Mouse (Mus musculus) forebrain, embryonic 10.5 days (tissue): ENCODE data around the gene Dpp7. TPM values are rescaled to one million over a fixed set of nuclear protein-coding genes. Genes with fewer than 3 reads are reported as not detected.
A peak's percentile ranks its signal among the peaks of the same experiment; 100 is the strongest.

ENCODE experiments used
- DNase-seq: peaks from one replicate; pipeline ENCODE4 v3.0.0-alpha.2; 2017; ENCODE audit warnings: low spot score; ENCODE audit errors: extremely low spot score
- H3K27ac ChIP-seq: fragments of 300-500 bp; sonication (generic); 2 replicates; pipeline ENCODE4 v1.5.1; 2016; ENCODE audit warnings: mild to moderate bottlenecking
- H3K27me3 ChIP-seq: fragments of 300-500 bp; sonication (generic); 2 replicates; pipeline ENCODE4 v1.6.1; 2016; ENCODE audit warnings: mild to moderate bottlenecking; ENCODE audit not compliant: poor library complexity, severe bottlenecking
- H3K36me3 ChIP-seq: fragments of 300-500 bp; sonication (generic); replicated peaks from 2 replicates; pipeline ENCODE4 v1.6.1; 2016; ENCODE audit warnings: mild to moderate bottlenecking, moderate library complexity
- H3K4me1 ChIP-seq: fragments of 300-500 bp; sonication (generic); 2 replicates; pipeline ENCODE4 v1.6.1; 2016
- H3K4me3 ChIP-seq: fragments of 300-500 bp; sonication (generic); 2 replicates; pipeline ENCODE4 v1.5.1; 2016; ENCODE audit warnings: mild to moderate bottlenecking, moderate library complexity
- H3K9me3 ChIP-seq: fragments of 300-500 bp; sonication (generic); 2 replicates; pipeline ENCODE4 v1.6.1; 2016; ENCODE audit warnings: mild to moderate bottlenecking, moderate library complexity
- WGBS: fragments of 180-500 bp; shearing (Covaris S2); methylation state at CpG from one replicate; pipeline ENCODE4 v1.1.7; 2016; 5-methylcytosine and 5-hydroxymethylcytosine counted together
- polyA plus RNA-seq: library from polyadenylated mRNA; unstranded; fragments of >200 nt; fragmentation: Nextera tagmentation; extraction: Ambion mirVana; gene quantifications from 2 replicates; pipeline ENCODE4 v1.2.1, GENCODE M21; 2016

Gene Dpp7
- polyA plus RNA-seq, 1 experiment from 2014 or later, result 17.6 TPM

GRCm38 (mm10) chr2:25363478-25364178 is 7.5 kb upstream of the Dpp7 start:
- Histone ChIP-seq H3K36me3 (no peaks in the 10 kb centered on the region), H3K27ac (no peak overlapping the region), H3K27me3 (peaks cover 48% of the 10 kb centered on the region), H3K4me1 (peaks cover 14% of the 10 kb centered on the region), H3K9me3 (no peaks in the 10 kb centered on the region), H3K4me3 (no peak overlapping the region)
- WGBS, result 65% methylated on average over 13 of the region's 13 CpGs
- no peak for DNase-seq

- DNase-seq, result no peak
- no peak overlapping the region for H3K27ac ChIP-seq
- peaks cover 27% of the 10 kb centered on the region for H3K27me3 ChIP-seq
- WGBS, result 85% methylated on average over 4 of the region's 4 CpGs
- peaks cover 26% of the 10 kb centered on the region for H3K4me1 ChIP-seq
- H3K4me3 ChIP-seq, result no peak overlapping the region
- H3K36me3 ChIP-seq, result no peaks in the 10 kb centered on the region
- no peaks in the 10 kb centered on the region for H3K9me3 ChIP-seq
Observed at GRCm38 (mm10) chr2:25359848-25360247, 3.7 kb upstream of the Dpp7 start.

- H3K27ac ChIP-seq, result peak overlapping the region; percentile 80
- WGBS, result 44% methylated on average over 18 of the region's 18 CpGs
- peak overlapping the region; percentile 58 for H3K4me3 ChIP-seq
- peaks cover 33% of the 10 kb centered on the region for H3K36me3 ChIP-seq
- H3K9me3 ChIP-seq, result no peaks in the 10 kb centered on the region
- DNase-seq, result no peak
- H3K27me3 ChIP-seq, result no peaks in the 10 kb centered on the region
- peaks cover 23% of the 10 kb centered on the region for H3K4me1 ChIP-seq
Observed at GRCm38 (mm10) chr2:25355419-25356066, 616 bp downstream of the Dpp7 start.

- WGBS, result 94% methylated on average over 6 of the region's 6 CpGs
- no peaks in the 10 kb centered on the region for H3K27me3 ChIP-seq
- H3K9me3 ChIP-seq, result no peaks in the 10 kb centered on the region
- H3K27ac ChIP-seq, result no peak overlapping the region
- no peak overlapping the region for H3K4me3 ChIP-seq
- H3K36me3 ChIP-seq, result peaks cover 46% of the 10 kb centered on the region
- DNase-seq, result no peak
- peaks cover 23% of the 10 kb centered on the region for H3K4me1 ChIP-seq
Observed at GRCm38 (mm10) chr2:25354211-25354610, 1.9 kb downstream of the Dpp7 start.

- Histone ChIP-seq H3K36me3 (peaks cover 81% of the 10 kb centered on the region), H3K27ac (no peak overlapping the region), H3K27me3 (no peaks in the 10 kb centered on the region), H3K4me3 (no peak overlapping the region), H3K4me1 (peaks cover 10% of the 10 kb centered on the region), H3K9me3 (no peaks in the 10 kb centered on the region)
- 93% methylated on average over 3 of the region's 3 CpGs for WGBS
- no peak for DNase-seq
Observed at GRCm38 (mm10) chr2:25350701-25351100, 5.5 kb downstream of the Dpp7 start.

- no peak for DNase-seq
- H3K4me1 ChIP-seq, result no peaks in the 10 kb centered on the region
- H3K27ac ChIP-seq, result no peak overlapping the region
- 94% methylated on average over 4 of the region's 4 CpGs for WGBS
- no peaks in the 10 kb centered on the region for H3K27me3 ChIP-seq
- peaks cover 93% of the 10 kb centered on the region for H3K36me3 ChIP-seq
- no peak overlapping the region for H3K4me3 ChIP-seq
- H3K9me3 ChIP-seq, result no peaks in the 10 kb centered on the region
Observed at GRCm38 (mm10) chr2:25349499-25349898, 6.7 kb downstream of the Dpp7 start.

- Histone ChIP-seq H3K27ac (no peak overlapping the region), H3K36me3 (peaks cover 100% of the 10 kb centered on the region), H3K9me3 (no peaks in the 10 kb centered on the region), H3K4me3 (no peak overlapping the region), H3K27me3 (no peaks in the 10 kb centered on the region), H3K4me1 (no peaks in the 10 kb centered on the region)
- WGBS, result 94% methylated on average over 7 of the region's 7 CpGs
- no peak for DNase-seq
Observed at GRCm38 (mm10) chr2:25348162-25348561, 8.0 kb downstream of the Dpp7 start.

- Histone ChIP-seq H3K4me3 (no peak overlapping the region), H3K27me3 (no peaks in the 10 kb centered on the region), H3K27ac (no peak overlapping the region), H3K9me3 (no peaks in the 10 kb centered on the region), H3K36me3 (peaks cover 94% of the 10 kb centered on the region), H3K4me1 (peaks cover 9% of the 10 kb centered on the region)
- no peak for DNase-seq
- WGBS, result 97% methylated on average over 6 of the region's 6 CpGs
Observed at GRCm38 (mm10) chr2:25338303-25338702, 17.9 kb downstream of the Dpp7 start.

GRCm38 (mm10) chr2:25333569-25333968 is 22.6 kb downstream of the Dpp7 start:
- 90% methylated on average over 2 of the region's 2 CpGs for WGBS
- Histone ChIP-seq H3K27ac (no peak overlapping the region), H3K36me3 (peaks cover 51% of the 10 kb centered on the region), H3K4me3 (peak overlapping the region; percentile 93), H3K4me1 (peaks cover 21% of the 10 kb centered on the region), H3K9me3 (no peaks in the 10 kb centered on the region), H3K27me3 (no peaks in the 10 kb centered on the region)
- no peak for DNase-seq

- DNase-seq, result peak; percentile 99
- Histone ChIP-seq H3K4me3 (peak within 1 kb of the TSS; percentile 93), H3K9me3 (no peaks in the 10 kb centered on the region), H3K4me1 (peaks cover 21% of the 10 kb centered on the region), H3K36me3 (peaks cover 40% of the 10 kb centered on the region), H3K27me3 (no peaks in the 10 kb centered on the region), H3K27ac (peak within 1 kb of the TSS; percentile 92)
- WGBS, result under 1% methylated on average over 78 of the region's 78 CpGs
Observed at GRCm38 (mm10) chr2:25332286-25333160, 23.6 kb downstream of the Dpp7 start, which contains the start of gene Man1b1. Gene Man1b1, plus strand, starts transcription at chr2:25332338.

GRCm38 (mm10) chr2:25331470-25331869 is 24.7 kb downstream of the Dpp7 start:
- Histone ChIP-seq H3K27ac (peak overlapping the region; percentile 92), H3K4me1 (peaks cover 21% of the 10 kb centered on the region), H3K36me3 (peaks cover 30% of the 10 kb centered on the region), H3K4me3 (peak overlapping the region; percentile 93), H3K9me3 (no peaks in the 10 kb centered on the region), H3K27me3 (no peaks in the 10 kb centered on the region)
- no peak for DNase-seq
- 64% methylated on average over 9 of the region's 9 CpGs for WGBS

GRCm38 (mm10) chr2:25328440-25328839 is 27.7 kb downstream of the Dpp7 start:
- no peaks in the 10 kb centered on the region for H3K36me3 ChIP-seq
- peaks cover 14% of the 10 kb centered on the region for H3K4me1 ChIP-seq
- H3K27ac ChIP-seq, result no peak overlapping the region
- no peak overlapping the region for H3K4me3 ChIP-seq
- WGBS, result 39% methylated on average over 7 of the region's 7 CpGs
- H3K27me3 ChIP-seq, result no peaks in the 10 kb centered on the region
- no peak for DNase-seq
- H3K9me3 ChIP-seq, result no peaks in the 10 kb centered on the region
